Mouse (Mus musculus) G1E (cell line): ENCODE results near the gene Gnai3.

ENCODE experiments used
- CTCF ChIP-seq: IDR thresholded peaks from 2 replicates; pipeline ENCODE4 v1.5.1; 2012; ENCODE audit warnings: low read depth, low read length, inconsistent platforms, mixed read lengths
- GATA1 ChIP-seq: IDR thresholded peaks from 2 replicates; pipeline ENCODE4 v1.6.1; 2012; ENCODE audit warnings: borderline replicate concordance, low read length, inconsistent platforms, mixed read lengths
- GATA2 ChIP-seq: IDR thresholded peaks from 2 replicates; pipeline ENCODE4 v1.6.1; 2012; ENCODE audit warnings: low read depth, low read length, inconsistent platforms, borderline replicate concordance
- POLR2AphosphoS5 ChIP-seq: IDR thresholded peaks from 2 replicates; pipeline ENCODE4 v1.6.1; 2012; ENCODE audit warnings: low read depth, low read length, inconsistent platforms; ENCODE audit not compliant: insufficient replicate concordance
- TAL1 ChIP-seq: conservative IDR thresholded peaks from 2 replicates; pipeline ENCODE4 v1.6.1; 2012; ENCODE audit warnings: low read depth, low read length, inconsistent platforms, mixed read lengths

- TF ChIP-seq CTCF (no peak), GATA1 (no peak), POLR2AphosphoS5 (no peak), TAL1 (no peak), GATA2 (no peak)
Measured at GRCm38 (mm10) chr3:108169199-108169598, 23.3 kb upstream of the Gnai3 start.
